Mouse (Mus musculus) forebrain, embryonic 13.5 days (tissue): ENCODE measurements around the gene Rai14. TPM values are rescaled to one million over a fixed set of nuclear protein-coding genes. Genes with fewer than 3 reads are reported as not detected.

Source experiments
- ATAC-seq: fragments of 200-750 bp; cut with Nextera tagmentation; 2 replicates; pipeline ENCODE4 v1.8.0; 2017
- H3K27ac ChIP-seq: fragments of 300-500 bp; sonication (generic); 2 replicates; pipeline ENCODE4 v1.5.1; 2015; ENCODE audit warnings: inconsistent platforms, mild to moderate bottlenecking, moderate library complexity
- H3K27me3 ChIP-seq: fragments of 300-500 bp; sonication (generic); 2 replicates; pipeline ENCODE4 v1.6.1; 2015; ENCODE audit warnings: mild to moderate bottlenecking, inconsistent platforms
- H3K36me3 ChIP-seq: fragments of 300-500 bp; sonication (generic); 2 replicates; pipeline ENCODE4 v1.6.1; 2015; ENCODE audit warnings: mild to moderate bottlenecking, inconsistent platforms; ENCODE audit not compliant: poor library complexity, severe bottlenecking
- H3K4me1 ChIP-seq: fragments of 300-500 bp; sonication (generic); 2 replicates; pipeline ENCODE4 v1.6.1; 2015; ENCODE audit warnings: inconsistent platforms
- H3K4me2 ChIP-seq: fragments of 300-500 bp; sonication (generic); 2 replicates; pipeline ENCODE4 v1.6.1; 2015; ENCODE audit warnings: inconsistent platforms, mild to moderate bottlenecking, moderate library complexity
- H3K4me3 ChIP-seq: fragments of 300-500 bp; sonication (generic); 2 replicates; pipeline ENCODE4 v1.5.1; 2015; ENCODE audit warnings: mild to moderate bottlenecking, inconsistent platforms
- H3K9ac ChIP-seq: fragments of 300-500 bp; sonication (generic); 2 replicates; pipeline ENCODE4 v1.6.1; 2015; ENCODE audit warnings: mild to moderate bottlenecking, inconsistent platforms
- H3K9me3 ChIP-seq: fragments of 300-500 bp; sonication (generic); replicated peaks from 2 replicates; pipeline ENCODE4 v1.6.1; 2016; ENCODE audit warnings: inconsistent platforms
- WGBS: fragments of 180-500 bp; shearing (Covaris S2); methylation state at CpG from one replicate; pipeline ENCODE4 v1.1.7; 2015; 5-methylcytosine and 5-hydroxymethylcytosine counted together
- polyA plus RNA-seq: library from polyadenylated mRNA; unstranded; fragments of >200 nt; fragmentation: Nextera tagmentation; extraction: Ambion mirVana; gene quantifications from 2 replicates; pipeline ENCODE4 v1.2.1, GENCODE M21; 2015

Gene Rai14
- 37.9 and 43.7 TPM in 2 replicates for polyA plus RNA-seq

DNA sequence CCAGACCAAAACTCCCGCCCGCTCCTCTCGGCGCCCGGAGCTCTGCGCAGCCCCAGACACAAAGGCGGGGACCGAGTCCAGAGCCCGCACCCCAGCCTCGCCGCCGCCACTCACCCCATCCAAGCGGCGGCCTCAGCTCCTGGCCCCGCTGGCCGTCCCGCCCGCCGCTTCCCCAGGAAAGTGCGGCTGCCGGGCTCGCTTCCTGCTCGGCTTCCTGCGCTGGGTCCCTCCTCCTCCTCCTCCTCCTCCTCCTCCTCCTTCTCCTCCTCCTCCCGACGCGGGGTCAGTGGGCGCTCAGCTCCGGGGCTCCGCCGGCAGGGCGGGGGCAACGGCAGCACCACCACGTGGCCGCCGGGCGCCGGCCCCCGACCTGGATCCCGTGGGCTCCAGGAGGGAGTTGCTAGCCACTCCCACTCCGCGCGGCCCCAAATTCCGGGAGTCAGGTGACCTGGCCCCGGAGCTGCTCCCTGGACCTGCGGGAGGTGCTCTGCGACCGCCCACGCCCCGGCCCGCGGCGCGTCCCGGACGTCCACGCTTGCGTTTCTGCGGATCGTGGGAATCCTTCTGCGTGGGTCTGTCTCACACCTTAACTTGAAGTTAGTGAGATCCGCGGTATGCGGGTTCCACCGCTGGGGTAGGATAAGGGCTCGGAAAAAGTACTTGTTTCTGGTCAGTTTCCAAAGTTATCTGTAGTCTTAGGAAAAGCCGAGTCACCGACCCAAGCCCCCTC, at the start of gene Rai14:
TSS of gene Rai14 (minus strand) at position 216 of the 730 bp plus-strand sequence.
- no peaks in the 10 kb centered on the region for H3K9me3 ChIP-seq
- peak within 1 kb of the TSS; percentile 90 for H3K9ac ChIP-seq
- peak within 1 kb of the TSS; percentile 59 for H3K27ac ChIP-seq
- H3K4me1 ChIP-seq, result peaks cover 36% of the 10 kb centered on the region
- H3K4me2 ChIP-seq, result peak within 1 kb of the TSS; percentile 67
- under 1% methylated on average over 63 of the region's 68 CpGs for WGBS
- ATAC-seq, result peak; percentile 72
- H3K27me3 ChIP-seq, result peaks cover 8% of the 10 kb centered on the region; the same call in 1 of the 2 replicates
- peaks cover 1% of the 10 kb centered on the region; the same call in 1 of the 2 replicates for H3K36me3 ChIP-seq
- H3K4me3 ChIP-seq, result peak within 1 kb of the TSS; percentile 73

DNA sequence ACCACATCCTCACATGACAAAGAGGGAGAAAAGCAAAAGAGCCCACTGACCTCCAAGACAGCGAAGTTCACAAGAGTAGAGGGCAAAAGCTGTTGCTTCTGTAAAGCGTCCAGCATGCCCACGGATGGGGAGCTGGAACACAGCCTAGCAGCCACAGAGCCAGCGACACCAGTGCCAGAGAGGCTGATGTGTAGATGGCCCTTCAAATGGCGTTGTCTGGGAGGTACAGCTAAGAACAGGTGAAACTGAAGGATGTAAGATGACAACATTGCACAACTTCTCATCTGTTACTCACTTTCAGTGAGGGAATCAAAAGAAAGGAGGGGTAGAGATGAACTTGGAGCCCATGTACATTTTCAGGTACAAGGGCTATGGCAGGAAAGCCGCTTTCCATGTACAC, 47.0 kb upstream of the Rai14 start:
- Histone ChIP-seq H3K27ac (no peak overlapping the region), H3K4me3 (no peak overlapping the region), H3K27me3 (no peaks in the 10 kb centered on the region), H3K4me2 (no peak overlapping the region), H3K9me3 (no peaks in the 10 kb centered on the region), H3K9ac (no peak overlapping the region), H3K36me3 (no peaks in the 10 kb centered on the region), H3K4me1 (no peaks in the 10 kb centered on the region)
- no peak for ATAC-seq
- 90% methylated on average over 6 of the region's 6 CpGs for WGBS

DNA sequence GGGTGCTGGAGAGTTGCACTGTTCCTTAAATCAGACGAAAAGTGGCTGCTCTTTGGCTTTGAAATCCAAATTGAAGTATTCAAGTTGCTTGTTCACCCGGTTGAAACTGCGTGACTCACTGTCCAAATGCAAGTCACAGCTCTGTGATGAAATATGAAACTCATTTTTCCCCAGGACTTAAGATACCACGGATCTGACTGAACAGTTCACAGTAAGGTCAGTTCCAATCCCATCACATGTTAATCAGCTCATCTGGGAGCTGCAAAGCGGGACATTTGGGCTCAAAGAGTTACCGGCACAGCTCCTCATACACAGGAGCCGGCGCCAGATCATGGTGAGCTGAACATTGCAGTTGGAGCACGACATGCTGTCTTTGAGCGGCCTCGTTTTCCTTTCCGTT, 45.6 kb upstream of the Rai14 start:
- H3K4me2 ChIP-seq, result no peak overlapping the region
- no peak overlapping the region for H3K27ac ChIP-seq
- H3K9ac ChIP-seq, result no peak overlapping the region
- ATAC-seq, result no peak
- H3K4me3 ChIP-seq, result no peak overlapping the region
- H3K4me1 ChIP-seq, result no peaks in the 10 kb centered on the region
- no peaks in the 10 kb centered on the region for H3K27me3 ChIP-seq
- no peaks in the 10 kb centered on the region for H3K36me3 ChIP-seq
- 90% methylated on average over 12 of the region's 12 CpGs for WGBS
- H3K9me3 ChIP-seq, result no peaks in the 10 kb centered on the region

DNA sequence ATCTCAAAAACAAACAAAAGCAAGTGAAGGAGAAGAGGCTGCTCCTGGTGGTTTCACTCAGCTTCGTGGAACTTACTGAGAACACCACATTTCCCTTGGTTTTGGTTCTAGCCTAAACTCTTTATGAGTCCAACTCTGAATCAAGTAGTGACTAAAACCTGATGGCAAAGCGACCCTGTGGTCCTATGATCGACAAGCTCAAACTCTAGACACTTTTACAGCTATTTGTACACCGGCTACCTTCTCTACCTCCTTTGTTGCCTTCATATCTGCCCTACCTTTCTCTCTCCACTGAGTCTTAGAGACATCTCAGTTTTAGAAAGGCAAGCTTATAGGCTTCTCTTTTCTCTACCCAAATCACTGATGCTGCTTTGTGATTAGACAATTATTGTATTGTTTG, 45.0 kb upstream of the Rai14 start:
- Histone ChIP-seq H3K4me2 (no peak overlapping the region), H3K4me3 (no peak overlapping the region), H3K9me3 (no peaks in the 10 kb centered on the region), H3K27ac (no peak overlapping the region), H3K4me1 (no peaks in the 10 kb centered on the region), H3K9ac (no peak overlapping the region), H3K27me3 (no peaks in the 10 kb centered on the region), H3K36me3 (no peaks in the 10 kb centered on the region)
- ATAC-seq, result no peak
- WGBS, result 94% methylated on average over 4 of the region's 4 CpGs

DNA sequence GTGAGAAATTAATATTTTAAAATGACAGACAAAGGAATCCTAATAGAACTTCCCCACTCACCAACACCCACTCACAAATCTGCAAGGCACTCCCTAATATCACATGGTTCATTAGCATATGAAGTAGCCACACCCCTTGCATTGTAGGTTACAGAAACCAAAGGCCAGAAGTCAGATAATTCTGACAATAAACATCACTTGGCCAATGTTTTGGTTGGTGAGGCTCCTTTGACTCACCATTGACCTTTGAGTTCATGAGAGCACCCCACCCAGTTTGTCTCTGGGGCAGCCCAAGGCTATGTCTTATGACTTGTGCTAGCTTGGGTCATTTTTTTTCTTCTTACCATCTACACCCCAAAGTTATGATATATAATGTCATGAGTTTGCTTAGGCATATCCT, 44.4 kb upstream of the Rai14 start:
- Histone ChIP-seq H3K27ac (no peak overlapping the region), H3K27me3 (no peaks in the 10 kb centered on the region), H3K4me1 (no peaks in the 10 kb centered on the region), H3K4me3 (no peak overlapping the region), H3K9me3 (no peaks in the 10 kb centered on the region), H3K9ac (no peak overlapping the region), H3K36me3 (no peaks in the 10 kb centered on the region), H3K4me2 (no peak overlapping the region)
- no peak for ATAC-seq

DNA sequence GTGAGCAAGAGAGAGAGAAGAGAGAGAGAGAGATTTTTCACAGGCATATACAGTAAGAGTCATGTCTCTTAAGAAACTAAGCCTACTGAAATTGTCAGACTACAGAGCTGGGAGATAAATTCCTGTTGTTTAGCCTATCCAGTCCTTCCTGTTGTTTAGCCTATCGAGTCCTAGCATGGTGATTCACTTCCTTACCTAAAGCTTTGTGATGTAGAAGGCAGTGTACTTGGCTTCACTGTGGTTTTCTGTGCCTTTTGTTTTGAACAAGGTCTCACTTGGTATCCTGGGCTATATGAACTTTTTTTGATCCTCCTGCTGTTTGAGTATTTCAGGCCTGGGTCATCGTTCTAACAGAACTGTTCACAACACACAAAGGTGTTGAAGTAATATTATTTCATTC, 36.7 kb upstream of the Rai14 start:
- no peaks in the 10 kb centered on the region for H3K27me3 ChIP-seq
- no peaks in the 10 kb centered on the region for H3K9me3 ChIP-seq
- H3K4me1 ChIP-seq, result peaks cover 19% of the 10 kb centered on the region
- H3K4me3 ChIP-seq, result no peak overlapping the region
- H3K9ac ChIP-seq, result no peak overlapping the region
- WGBS, result 78% methylated on average over 2 of the region's 2 CpGs
- no peaks in the 10 kb centered on the region for H3K36me3 ChIP-seq
- H3K27ac ChIP-seq, result no peak overlapping the region
- no peak for ATAC-seq
- H3K4me2 ChIP-seq, result no peak overlapping the region

DNA sequence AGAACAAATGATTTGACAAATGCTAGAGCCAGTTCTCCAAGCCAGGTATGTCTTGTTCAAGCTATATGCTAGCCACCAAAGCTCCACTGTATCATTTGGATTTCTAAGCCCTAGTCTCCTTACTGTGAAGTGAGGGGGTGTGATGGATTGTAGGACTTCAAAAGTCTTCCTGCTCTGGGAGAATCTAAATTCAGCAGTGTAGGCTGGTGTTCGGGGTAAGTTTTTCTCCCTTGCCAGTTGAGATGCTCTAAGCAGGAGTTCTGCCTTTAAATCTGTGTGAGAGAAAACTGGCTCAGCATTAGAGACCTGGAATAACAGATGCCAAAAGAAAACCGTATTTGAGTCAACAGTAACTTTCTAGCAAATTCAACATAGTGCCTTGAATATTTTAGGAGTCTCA, 35.9 kb upstream of the Rai14 start:
- H3K4me3 ChIP-seq, result no peak overlapping the region
- no peak overlapping the region for H3K4me2 ChIP-seq
- WGBS, result 84% methylated on average over 2 of the region's 2 CpGs
- H3K9ac ChIP-seq, result no peak overlapping the region
- ATAC-seq, result no peak
- no peaks in the 10 kb centered on the region for H3K9me3 ChIP-seq
- no peak overlapping the region for H3K27ac ChIP-seq
- H3K36me3 ChIP-seq, result no peaks in the 10 kb centered on the region
- no peaks in the 10 kb centered on the region for H3K27me3 ChIP-seq
- peaks cover 20% of the 10 kb centered on the region for H3K4me1 ChIP-seq

DNA sequence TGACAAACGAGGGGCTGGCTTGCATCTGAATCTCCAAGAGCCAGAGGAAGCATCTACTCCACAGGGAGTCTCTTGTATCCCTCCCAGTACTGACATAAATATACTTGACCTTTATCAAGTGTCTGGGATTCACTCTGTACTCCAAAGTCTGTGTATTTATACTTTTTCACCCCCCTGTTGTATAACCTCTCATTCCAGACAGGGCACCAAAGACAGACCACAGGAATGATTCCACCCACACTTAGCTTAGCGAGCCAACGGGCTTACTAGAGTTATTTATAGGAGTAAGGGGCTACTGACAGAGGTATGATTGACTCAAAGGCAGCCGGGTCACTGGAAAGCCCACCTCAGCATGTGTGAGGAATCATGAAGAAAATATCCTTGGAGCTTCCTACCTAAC, 35.3 kb upstream of the Rai14 start:
- H3K27me3 ChIP-seq, result no peaks in the 10 kb centered on the region
- no peaks in the 10 kb centered on the region for H3K9me3 ChIP-seq
- H3K36me3 ChIP-seq, result no peaks in the 10 kb centered on the region
- no peak overlapping the region for H3K27ac ChIP-seq
- H3K4me3 ChIP-seq, result no peak overlapping the region
- peaks cover 20% of the 10 kb centered on the region for H3K4me1 ChIP-seq
- no peak overlapping the region for H3K4me2 ChIP-seq
- WGBS, result 70% methylated on average over 4 of the region's 4 CpGs
- H3K9ac ChIP-seq, result no peak overlapping the region
- no peak for ATAC-seq

DNA sequence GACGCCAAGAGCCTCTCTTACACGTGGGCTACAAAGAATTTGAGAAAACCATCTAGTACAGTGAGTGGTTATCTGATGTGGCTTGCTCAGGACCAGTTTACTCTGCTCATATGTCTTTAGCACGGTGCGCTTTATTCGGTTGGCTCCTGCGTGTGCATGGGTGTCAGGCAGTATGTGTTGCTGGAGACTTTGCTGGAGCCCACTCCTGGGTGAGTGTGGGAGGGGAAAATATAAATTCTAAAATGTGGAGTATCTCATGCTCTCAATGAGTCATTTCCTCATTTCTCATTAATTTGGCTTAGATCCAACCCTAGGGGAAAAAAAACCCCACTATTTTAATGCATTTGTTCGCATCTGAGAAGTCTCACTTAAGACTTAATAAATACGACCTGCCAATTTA, 33.2 kb upstream of the Rai14 start:
- H3K4me2 ChIP-seq, result peak overlapping the region; percentile 22; the same call in 1 of the 2 replicates

DNA sequence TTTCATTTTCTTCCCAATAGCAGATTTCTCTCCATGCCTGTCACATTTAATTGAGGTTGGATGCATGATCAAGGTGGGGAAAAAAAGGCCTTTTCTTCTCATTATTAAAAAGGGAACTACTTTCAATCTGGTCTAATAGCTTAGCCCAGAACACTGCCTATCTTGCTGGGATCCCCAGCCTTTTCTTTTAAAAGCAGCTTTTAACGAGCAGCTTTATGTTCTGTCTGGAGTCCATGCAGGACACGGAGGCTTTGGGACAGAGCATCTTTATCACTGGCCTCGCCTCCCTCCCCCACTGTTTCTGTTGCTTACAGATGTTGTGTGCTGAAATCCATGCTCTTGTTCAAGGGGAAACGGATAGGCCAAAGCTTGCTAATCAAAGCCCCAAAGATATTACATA, 32.8 kb upstream of the Rai14 start:
- no peaks in the 10 kb centered on the region for H3K36me3 ChIP-seq
- H3K9me3 ChIP-seq, result no peaks in the 10 kb centered on the region
- no peak overlapping the region for H3K4me3 ChIP-seq
- ATAC-seq, result peak; percentile 56; the same call in 1 of the 2 replicates
- WGBS, result 7% methylated on average over 4 of the region's 4 CpGs
- H3K27ac ChIP-seq, result peak overlapping the region; percentile 20
- H3K4me2 ChIP-seq, result peak overlapping the region; percentile 22; the same call in 1 of the 2 replicates
- peaks cover 20% of the 10 kb centered on the region for H3K4me1 ChIP-seq
- no peaks in the 10 kb centered on the region for H3K27me3 ChIP-seq
- no peak overlapping the region for H3K9ac ChIP-seq

More for the DNA sequence above, 33.2 kb upstream of the Rai14 start:
- peak overlapping the region; percentile 20; the same call in 1 of the 2 replicates for H3K27ac ChIP-seq
- H3K4me1 ChIP-seq, result peaks cover 20% of the 10 kb centered on the region
- H3K27me3 ChIP-seq, result no peaks in the 10 kb centered on the region
- H3K4me3 ChIP-seq, result no peak overlapping the region
- peak; percentile 60; the same call in 1 of the 2 replicates for ATAC-seq
- 42% methylated on average over 8 of the region's 8 CpGs for WGBS
- H3K36me3 ChIP-seq, result no peaks in the 10 kb centered on the region
- H3K9me3 ChIP-seq, result no peaks in the 10 kb centered on the region
- no peak overlapping the region for H3K9ac ChIP-seq

DNA sequence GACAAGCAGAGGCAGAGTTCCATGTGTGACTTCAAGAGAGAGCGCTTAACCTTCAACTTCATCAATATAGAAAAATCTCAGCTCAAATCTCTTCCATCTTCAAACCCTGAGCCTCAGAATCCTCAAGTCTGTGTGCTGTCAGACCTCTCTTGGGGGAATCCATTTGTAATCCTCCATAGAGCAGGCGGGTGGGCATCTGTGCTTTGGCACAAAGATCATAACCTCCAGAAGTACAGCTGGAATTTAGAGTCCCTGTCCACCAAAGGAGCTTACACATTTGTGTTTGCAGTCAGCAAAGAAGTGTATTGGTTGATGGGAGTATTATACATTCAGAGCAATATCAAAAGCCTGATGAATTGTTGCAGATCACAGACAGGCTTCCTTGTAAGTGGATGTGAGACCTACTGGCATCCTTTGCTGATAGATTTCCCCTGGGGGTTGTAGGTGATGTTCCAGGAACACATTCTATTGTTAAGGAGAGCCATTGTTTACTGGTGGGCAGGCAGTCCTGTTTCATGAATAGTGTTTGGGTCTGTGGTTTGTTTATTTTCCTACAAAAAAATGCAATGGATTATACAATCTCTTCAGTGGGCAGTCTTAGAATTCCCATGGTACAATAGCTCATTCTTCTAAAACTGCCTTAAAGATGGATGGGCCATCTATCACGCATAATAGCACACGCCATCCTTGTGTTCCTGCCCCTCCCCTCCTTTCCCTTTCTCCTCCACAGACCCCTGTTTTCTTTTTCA, 32.1 kb upstream of the Rai14 start:
- Histone ChIP-seq H3K27ac (peak overlapping the region; percentile 61), H3K4me2 (peak overlapping the region; percentile 21)

DNA sequence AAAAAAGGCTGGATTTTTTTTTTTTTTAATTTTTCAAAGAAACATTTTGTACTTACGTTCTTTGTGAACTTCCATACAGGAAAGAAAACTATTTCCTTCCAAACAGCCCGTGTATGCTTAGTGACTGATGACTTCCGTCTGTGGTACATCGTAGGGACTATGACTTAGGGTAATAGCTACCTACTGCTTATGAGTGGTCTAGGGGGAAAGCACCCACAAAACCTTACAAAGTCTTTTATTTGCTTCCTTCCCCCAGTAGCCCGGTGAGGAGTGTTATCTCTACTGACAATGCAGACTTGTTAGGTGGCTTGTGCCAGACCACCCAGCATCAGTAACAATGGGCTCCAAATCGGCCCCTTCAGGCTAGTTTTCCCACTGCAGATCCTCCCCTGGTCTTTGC, 28.0 kb upstream of the Rai14 start:
- ATAC-seq, result no peak

More for the DNA sequence above, 32.1 kb upstream of the Rai14 start:
- H3K36me3 ChIP-seq, result no peaks in the 10 kb centered on the region
- H3K9me3 ChIP-seq, result no peaks in the 10 kb centered on the region
- 44% methylated on average over 4 of the region's 4 CpGs for WGBS
- H3K27me3 ChIP-seq, result no peaks in the 10 kb centered on the region
- peaks cover 20% of the 10 kb centered on the region for H3K4me1 ChIP-seq
- H3K9ac ChIP-seq, result no peak overlapping the region
- peak; percentile 65; the same call in 1 of the 2 replicates for ATAC-seq
- no peak overlapping the region for H3K4me3 ChIP-seq

More for the DNA sequence above, 28.0 kb upstream of the Rai14 start:
- Histone ChIP-seq H3K36me3 (no peaks in the 10 kb centered on the region), H3K4me2 (no peak overlapping the region), H3K27ac (no peak overlapping the region), H3K9ac (no peak overlapping the region), H3K27me3 (no peaks in the 10 kb centered on the region), H3K4me1 (peaks cover 14% of the 10 kb centered on the region), H3K4me3 (no peak overlapping the region), H3K9me3 (no peaks in the 10 kb centered on the region)
- WGBS, result 70% methylated on average over 6 of the region's 6 CpGs
